Mouse (Mus musculus): ENCODE data around the gene Gm20388. TPM values are rescaled to one million over a fixed set of nuclear protein-coding genes. Genes with fewer than 3 reads are reported as not detected.

The Gm20388 gene
- polyA plus RNA-seq, 1 experiment from 2014 or later, result not detected

DNA sequence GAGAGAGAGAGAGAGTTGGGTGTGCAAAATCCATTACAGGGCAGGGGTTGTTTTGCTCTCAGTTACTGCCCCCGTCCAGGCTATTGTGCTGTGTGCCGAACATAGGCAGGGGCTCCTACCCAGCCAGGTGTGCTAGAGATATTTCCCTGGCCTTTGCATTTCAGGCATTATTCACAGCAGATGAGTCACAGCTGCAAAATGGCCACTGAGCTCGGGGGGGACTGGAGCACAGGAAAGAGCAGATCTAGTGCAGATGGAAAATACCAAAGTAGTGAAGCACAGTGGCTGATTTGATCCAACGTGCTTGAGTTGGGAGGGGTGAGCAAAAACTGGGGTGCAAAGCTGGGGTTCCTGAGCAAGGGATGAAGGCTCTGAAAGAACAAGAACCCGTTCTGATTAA, 210.3 kb downstream of the Gm20388 start:
- H3K27ac ChIP-seq (ENCODE audit: low read depth, low read length), result no peak overlapping the region
- 72% methylated on average over 5 of the region's 5 CpGs for WGBS
- H3K36me3 ChIP-seq (ENCODE audit: control insufficient read depth, insufficient read depth, low read length), result no peaks in the 10 kb centered on the region
- no peak overlapping the region for H3K9ac ChIP-seq (ENCODE audit: low read length)
- H3K4me2 ChIP-seq, result no peak overlapping the region
- DNase-seq (ENCODE audit: low spot score, missing footprints) (no peak), ATAC-seq (ENCODE audit: low FRiP score) (no peak)
- H3K4me1 ChIP-seq (ENCODE audit: control insufficient read depth, insufficient read depth, low read length), result peaks cover 16% of the 10 kb centered on the region
- peaks cover 5% of the 10 kb centered on the region; the same call in 1 of the 2 replicates for H3K27me3 ChIP-seq (ENCODE audit: control insufficient read depth, insufficient read depth, low read length)
- H3K9me3 ChIP-seq (ENCODE audit: control insufficient read depth, low read length), result no peaks in the 10 kb centered on the region
- H3K4me3 ChIP-seq (ENCODE audit: low read depth, low read length), result no peak overlapping the region

DNA sequence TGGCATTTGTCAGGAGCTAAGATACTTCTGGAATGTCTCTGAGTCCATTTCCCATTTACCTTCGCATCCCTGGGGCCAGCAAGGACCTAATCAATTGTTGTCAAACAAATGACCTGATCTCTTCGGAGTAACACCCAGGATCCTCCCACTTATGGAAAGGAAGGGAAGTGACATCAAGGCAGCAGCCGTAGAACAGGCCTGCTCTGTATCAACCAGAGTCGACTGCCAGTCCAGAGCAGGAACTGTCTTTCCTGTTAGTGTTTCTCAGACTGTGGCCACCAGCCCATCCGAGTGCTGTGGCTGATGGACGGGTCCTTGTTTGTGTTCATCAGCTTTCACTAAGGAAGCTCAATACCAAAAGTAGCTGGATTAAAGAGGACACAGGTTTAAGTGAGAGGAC, 213.6 kb downstream of the Gm20388 start:
- H3K36me3 ChIP-seq (ENCODE audit: control insufficient read depth, insufficient read depth, low read length), result no peaks in the 10 kb centered on the region
- H3K4me3 ChIP-seq (ENCODE audit: low read depth, low read length), result no peak overlapping the region

DNA sequence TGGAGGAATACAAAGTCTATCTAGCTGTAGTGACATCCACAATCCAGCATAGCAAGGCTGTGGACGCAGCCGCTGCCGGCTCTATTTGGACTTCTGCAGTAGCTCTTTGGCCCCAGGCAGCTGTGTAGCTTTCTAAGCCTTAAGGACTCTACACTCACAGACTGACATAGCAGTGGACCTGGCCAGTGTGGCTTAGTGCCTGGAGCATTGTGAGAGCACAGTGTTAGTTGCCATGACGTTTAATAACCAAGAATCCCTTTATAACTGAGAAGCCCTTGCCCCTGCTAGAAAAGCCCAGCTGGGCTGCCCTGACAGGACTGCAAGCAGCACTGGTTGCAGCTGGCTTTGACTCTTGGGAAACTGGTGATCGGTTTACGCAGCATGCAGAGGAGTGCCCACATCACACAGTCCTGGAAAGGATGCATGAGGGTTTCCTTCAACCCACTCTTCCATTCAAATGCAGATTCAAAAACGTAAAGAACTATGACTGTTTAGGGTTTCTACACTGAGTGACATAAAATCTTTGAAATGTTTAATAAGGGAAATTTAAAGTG, 214.3 kb downstream of the Gm20388 start:
- WGBS, result 32% methylated on average over 7 of the region's 7 CpGs
- Histone ChIP-seq H3K9ac (ENCODE audit: low read length) (peak overlapping the region; percentile 24; the same call in 1 of the 2 replicates), H3K27me3 (ENCODE audit: control insufficient read depth, insufficient read depth, low read length) (no peaks in the 10 kb centered on the region; the same call in 1 of the 2 replicates), H3K9me3 (ENCODE audit: control insufficient read depth, low read length) (no peaks in the 10 kb centered on the region), H3K36me3 (ENCODE audit: control insufficient read depth, insufficient read depth, low read length) (no peaks in the 10 kb centered on the region), H3K4me1 (ENCODE audit: control insufficient read depth, insufficient read depth, low read length) (peaks cover 40% of the 10 kb centered on the region), H3K4me3 (ENCODE audit: low read depth, low read length) (no peak overlapping the region), H3K27ac (ENCODE audit: low read depth, low read length) (peak overlapping the region; percentile 65), H3K4me2 (no peak overlapping the region)
- ATAC-seq (ENCODE audit: low FRiP score) (peak; percentile 65), DNase-seq (ENCODE audit: low spot score, missing footprints) (peak; percentile 89)

More for the DNA sequence above, 213.6 kb downstream of the Gm20388 start:
- DNase-seq (ENCODE audit: low spot score, missing footprints) (no peak), ATAC-seq (ENCODE audit: low FRiP score) (no peak)
- no peaks in the 10 kb centered on the region for H3K9me3 ChIP-seq (ENCODE audit: control insufficient read depth, low read length)
- H3K4me1 ChIP-seq (ENCODE audit: control insufficient read depth, insufficient read depth, low read length), result peaks cover 33% of the 10 kb centered on the region
- H3K4me2 ChIP-seq, result no peak overlapping the region
- H3K27me3 ChIP-seq (ENCODE audit: control insufficient read depth, insufficient read depth, low read length), result no peaks in the 10 kb centered on the region; the same call in 1 of the 2 replicates
- WGBS, result 63% methylated on average over 6 of the region's 6 CpGs
- peak overlapping the region; percentile 65 for H3K27ac ChIP-seq (ENCODE audit: low read depth, low read length)
- H3K9ac ChIP-seq (ENCODE audit: low read length), result no peak overlapping the region

- H3K4me2 ChIP-seq, result no peak overlapping the region
- no peaks in the 10 kb centered on the region for H3K9me3 ChIP-seq (ENCODE audit: control insufficient read depth, low read length)
- no peak for ATAC-seq (ENCODE audit: low FRiP score)
- H3K4me3 ChIP-seq (ENCODE audit: low read depth, low read length), result no peak overlapping the region
- no peak for DNase-seq (ENCODE audit: low spot score, missing footprints)
- peak overlapping the region; percentile 33; the same call in 1 of the 2 replicates for H3K9ac ChIP-seq (ENCODE audit: low read length)
- H3K4me1 ChIP-seq (ENCODE audit: control insufficient read depth, insufficient read depth, low read length), result peaks cover 42% of the 10 kb centered on the region
- H3K27me3 ChIP-seq (ENCODE audit: control insufficient read depth, insufficient read depth, low read length), result no peaks in the 10 kb centered on the region; the same call in 1 of the 2 replicates
- 26% methylated on average over 14 of the region's 14 CpGs for WGBS
- no peak overlapping the region for H3K27ac ChIP-seq (ENCODE audit: low read depth, low read length)
- no peaks in the 10 kb centered on the region for H3K36me3 ChIP-seq (ENCODE audit: control insufficient read depth, insufficient read depth, low read length)
These were observed 215.9 kb downstream of the Gm20388 start for GRCm38 (mm10) chr8:120126357-120127161.

DNA sequence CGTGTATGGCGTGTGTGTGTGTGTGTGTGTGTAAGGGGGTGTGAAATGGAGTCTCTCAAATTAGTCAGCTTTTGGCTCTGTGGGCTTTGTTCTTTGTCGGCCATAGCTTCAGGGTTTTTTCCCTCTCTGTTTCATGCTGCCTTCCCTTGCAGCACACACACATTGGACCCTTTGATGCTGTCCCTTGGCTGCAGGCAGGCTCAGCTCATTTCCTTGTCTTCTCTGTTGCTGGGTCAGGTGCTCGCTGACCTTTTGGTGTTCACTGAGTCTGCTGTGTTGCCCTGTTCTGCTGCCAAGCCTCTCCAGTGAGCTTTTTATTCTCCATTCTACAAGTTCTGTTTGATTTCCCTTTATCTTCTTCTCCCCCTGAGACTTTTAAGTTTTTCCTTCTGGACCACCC, 218.9 kb downstream of the Gm20388 start:
- Histone ChIP-seq H3K4me2 (no peak overlapping the region), H3K9me3 (ENCODE audit: control insufficient read depth, low read length) (no peaks in the 10 kb centered on the region), H3K27me3 (ENCODE audit: control insufficient read depth, insufficient read depth, low read length) (no peaks in the 10 kb centered on the region; the same call in 1 of the 2 replicates), H3K9ac (ENCODE audit: low read length) (no peak overlapping the region), H3K36me3 (ENCODE audit: control insufficient read depth, insufficient read depth, low read length) (no peaks in the 10 kb centered on the region), H3K4me1 (ENCODE audit: control insufficient read depth, insufficient read depth, low read length) (peaks cover 36% of the 10 kb centered on the region), H3K27ac (ENCODE audit: low read depth, low read length) (no peak overlapping the region), H3K4me3 (ENCODE audit: low read depth, low read length) (no peak overlapping the region)
- ATAC-seq (ENCODE audit: low FRiP score) (no peak; the same call in 1 of the 2 replicates), DNase-seq (ENCODE audit: low spot score, missing footprints) (no peak)
- 41% methylated on average over 4 of the region's 4 CpGs for WGBS

GRCm38 (mm10) chr8:120131158-120131557, 220.5 kb downstream of the Gm20388 start:
- WGBS, result 84% methylated on average over 8 of the region's 8 CpGs
- Histone ChIP-seq H3K9ac (ENCODE audit: low read length) (no peak overlapping the region), H3K27me3 (ENCODE audit: control insufficient read depth, insufficient read depth, low read length) (no peaks in the 10 kb centered on the region; the same call in 1 of the 2 replicates), H3K4me1 (ENCODE audit: control insufficient read depth, insufficient read depth, low read length) (peaks cover 25% of the 10 kb centered on the region), H3K36me3 (ENCODE audit: control insufficient read depth, insufficient read depth, low read length) (no peaks in the 10 kb centered on the region), H3K9me3 (ENCODE audit: control insufficient read depth, low read length) (no peaks in the 10 kb centered on the region), H3K4me3 (ENCODE audit: low read depth, low read length) (no peak overlapping the region), H3K27ac (ENCODE audit: low read depth, low read length) (no peak overlapping the region), H3K4me2 (no peak overlapping the region)
- ATAC-seq (ENCODE audit: low FRiP score) (no peak), DNase-seq (ENCODE audit: low spot score, missing footprints) (no peak)

- Histone ChIP-seq H3K4me1 (ENCODE audit: control insufficient read depth, insufficient read depth, low read length) (peaks cover 12% of the 10 kb centered on the region), H3K9ac (ENCODE audit: low read length) (no peak overlapping the region), H3K27me3 (ENCODE audit: control insufficient read depth, insufficient read depth, low read length) (no peaks in the 10 kb centered on the region), H3K4me3 (ENCODE audit: low read depth, low read length) (no peak overlapping the region), H3K9me3 (ENCODE audit: control insufficient read depth, low read length) (no peaks in the 10 kb centered on the region), H3K27ac (ENCODE audit: low read depth, low read length) (no peak overlapping the region), H3K4me2 (no peak overlapping the region), H3K36me3 (ENCODE audit: control insufficient read depth, insufficient read depth, low read length) (no peaks in the 10 kb centered on the region)
- DNase-seq (ENCODE audit: low spot score, missing footprints) (no peak), ATAC-seq (ENCODE audit: low FRiP score) (no peak)
- WGBS, result 82% methylated on average over 7 of the region's 7 CpGs
These were observed 222.5 kb downstream of the Gm20388 start for GRCm38 (mm10) chr8:120133169-120133568.

GRCm38 (mm10) chr8:120135687-120136086, 225.0 kb downstream of the Gm20388 start:
- DNase-seq (ENCODE audit: low spot score, missing footprints), result no peak
- no peaks in the 10 kb centered on the region for H3K36me3 ChIP-seq (ENCODE audit: control insufficient read depth, insufficient read depth, low read length)
- no peak for ATAC-seq (ENCODE audit: low FRiP score)

GRCm38 (mm10) chr8:120136618-120137017, 226.0 kb downstream of the Gm20388 start:
- WGBS, result 69% methylated on average over 7 of the region's 7 CpGs
- Histone ChIP-seq H3K4me2 (no peak overlapping the region), H3K27me3 (ENCODE audit: control insufficient read depth, insufficient read depth, low read length) (no peaks in the 10 kb centered on the region), H3K27ac (ENCODE audit: low read depth, low read length) (no peak overlapping the region), H3K36me3 (ENCODE audit: control insufficient read depth, insufficient read depth, low read length) (no peaks in the 10 kb centered on the region), H3K4me1 (ENCODE audit: control insufficient read depth, insufficient read depth, low read length) (0 out of 2 replicates have a peak, but pooled peaks cover 2% of the 10 kb centered on the region), H3K9ac (ENCODE audit: low read length) (no peak overlapping the region), H3K9me3 (ENCODE audit: control insufficient read depth, low read length) (no peaks in the 10 kb centered on the region), H3K4me3 (ENCODE audit: low read depth, low read length) (no peak overlapping the region)
- DNase-seq (ENCODE audit: low spot score, missing footprints) (no peak), ATAC-seq (ENCODE audit: low FRiP score) (no peak)

More at GRCm38 (mm10) chr8:120135687-120136086, 225.0 kb downstream of the Gm20388 start:
- Histone ChIP-seq H3K9me3 (ENCODE audit: control insufficient read depth, low read length) (no peaks in the 10 kb centered on the region), H3K4me2 (no peak overlapping the region), H3K4me3 (ENCODE audit: low read depth, low read length) (no peak overlapping the region), H3K4me1 (ENCODE audit: control insufficient read depth, insufficient read depth, low read length) (no peaks in the 10 kb centered on the region), H3K27ac (ENCODE audit: low read depth, low read length) (no peak overlapping the region), H3K27me3 (ENCODE audit: control insufficient read depth, insufficient read depth, low read length) (no peaks in the 10 kb centered on the region), H3K9ac (ENCODE audit: low read length) (no peak overlapping the region)
- 87% methylated on average over 7 of the region's 7 CpGs for WGBS

Measured in midbrain, embryonic 11.5 days (tissue).